Mouse (Mus musculus) cortical plate, adult 2 months (tissue): ENCODE measurements at regions not wholly inside any gene's neighbourhood (a gene's known extent, or its start where the extent isn't known, plus 50 kb on each side); places are given as distances from the start of the nearest gene placed in this dataset.

Experiments
- H3K27ac ChIP-seq: fragments of 200-500 bp; 2 replicates; pipeline ENCODE4 v1.5.1; 2012; ENCODE audit warnings: low read length, control low read depth, inconsistent platforms; ENCODE audit not compliant: insufficient read depth
- H3K4me1 ChIP-seq: fragments of 200-500 bp; 2 replicates; pipeline ENCODE4 v1.6.1; 2011; ENCODE audit warnings: low read length; ENCODE audit not compliant: control insufficient read depth, insufficient read depth
- H3K4me3 ChIP-seq: fragments of 200-500 bp; 2 replicates; pipeline ENCODE4 v1.5.1; 2011; ENCODE audit warnings: mild to moderate bottlenecking, low read length, control low read depth; ENCODE audit not compliant: insufficient read depth
- CTCF ChIP-seq: fragments of 200-500 bp; IDR thresholded peaks from 2 replicates; pipeline ENCODE4 v1.5.1; 2011; ENCODE audit warnings: mild to moderate bottlenecking, control low read depth, low read length; ENCODE audit not compliant: insufficient read depth; ENCODE audit errors: extremely low read depth
- POLR2A ChIP-seq: fragments of 200-500 bp; IDR thresholded peaks from 2 replicates; pipeline ENCODE4 v1.6.1; 2011; ENCODE audit warnings: mild to moderate bottlenecking, low read length, control low read depth; ENCODE audit not compliant: insufficient read depth; ENCODE audit errors: extremely low read depth

DNA sequence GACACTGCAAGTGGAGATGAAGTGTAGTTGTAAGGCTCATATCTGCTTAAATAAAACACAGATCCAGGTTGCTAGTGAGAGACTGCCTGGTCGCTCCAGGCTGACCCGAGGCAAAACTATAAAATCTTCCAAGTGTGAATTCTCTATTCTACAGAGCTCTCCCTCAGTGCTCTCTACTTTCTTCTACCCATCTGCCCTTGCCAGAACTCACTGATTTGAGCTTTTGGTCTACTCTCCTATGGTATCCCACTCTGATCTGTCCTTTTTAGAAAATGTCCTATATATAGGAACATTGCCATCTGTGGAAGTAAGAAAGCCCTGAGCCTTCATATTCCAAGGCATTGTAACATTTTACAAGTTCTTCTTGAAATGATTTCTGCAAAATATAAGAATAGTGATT lies 518.3 kb downstream of the Galc start:
- TF ChIP-seq POLR2A (no peak), CTCF (no peak)
- no peaks in the 10 kb centered on the region for H3K4me1 ChIP-seq
- no peak overlapping the region for H3K4me3 ChIP-seq
- H3K27ac ChIP-seq, result no peak overlapping the region

DNA sequence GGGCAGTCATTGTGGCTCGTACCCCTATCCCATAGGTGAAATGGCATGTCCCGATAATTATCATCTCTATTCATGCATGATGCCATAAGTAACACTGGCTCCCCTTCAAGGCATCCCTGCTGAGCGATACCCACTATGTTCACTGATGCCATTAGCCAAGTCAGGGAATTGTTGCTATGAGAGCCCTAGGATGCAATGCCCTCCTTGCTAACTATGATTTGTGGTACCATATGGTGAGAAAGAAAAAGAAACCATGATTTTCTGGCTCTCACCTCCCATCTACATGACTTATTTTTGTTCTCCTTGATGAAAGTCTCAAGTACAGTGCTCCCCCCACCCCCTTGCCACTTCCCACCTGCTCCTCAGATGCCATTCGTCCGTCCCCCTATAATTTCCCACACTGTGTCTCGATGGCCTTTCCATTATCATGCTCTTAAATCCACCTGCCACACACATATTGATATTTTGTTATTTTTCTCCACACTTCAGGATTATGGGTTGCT lies 527.1 kb downstream of the Galc start:
- no peak overlapping the region for H3K4me3 ChIP-seq
- TF ChIP-seq CTCF (no peak), POLR2A (no peak)
- no peaks in the 10 kb centered on the region for H3K4me1 ChIP-seq
- H3K27ac ChIP-seq, result no peak overlapping the region

DNA sequence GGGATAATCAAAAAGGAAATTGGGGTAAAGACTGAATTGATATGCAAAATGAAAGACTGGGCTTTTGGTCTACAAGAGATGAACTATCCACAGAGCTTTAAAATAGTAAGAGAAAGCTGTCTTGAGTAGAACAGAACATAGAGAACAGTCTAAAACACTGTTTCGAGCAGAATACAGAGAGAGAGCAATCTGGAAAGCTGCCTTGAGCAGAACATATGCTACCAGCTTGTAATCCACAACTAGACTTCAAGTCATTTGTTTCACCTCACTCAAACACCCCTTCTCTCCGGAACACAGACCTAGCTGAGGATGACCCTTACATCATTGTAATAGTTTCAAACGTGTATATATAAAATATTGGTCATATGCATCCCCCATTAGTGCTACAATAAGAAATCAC lies 538.7 kb downstream of the Galc start:
- H3K27ac ChIP-seq, result no peak overlapping the region
- no peak for TF ChIP-seq POLR2A
- no peak for TF ChIP-seq CTCF
- H3K4me1 ChIP-seq, result no peaks in the 10 kb centered on the region; the same call in 1 of the 2 replicates
- H3K4me3 ChIP-seq, result no peak overlapping the region

DNA sequence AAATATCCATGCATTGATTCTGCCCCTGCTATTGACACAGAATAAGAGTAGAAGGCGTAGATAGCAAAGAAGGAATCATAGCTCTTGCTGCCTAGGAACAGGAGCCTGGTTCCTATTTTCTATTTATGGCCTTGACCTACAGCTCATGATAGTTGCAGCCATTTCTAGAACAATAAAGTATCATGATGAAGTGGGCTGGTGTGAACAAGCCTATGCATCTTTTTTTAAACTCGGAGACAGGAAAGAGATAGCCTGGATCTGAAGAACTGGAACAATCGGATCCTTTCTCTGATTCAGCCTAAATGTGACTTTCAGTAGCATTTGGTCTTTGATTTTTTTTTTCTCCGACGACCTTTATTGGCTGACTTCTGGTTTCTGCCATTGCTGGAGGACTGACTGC lies 541.4 kb downstream of the Galc start:
- TF ChIP-seq CTCF (no peak), POLR2A (no peak)
- H3K4me1 ChIP-seq, result no peaks in the 10 kb centered on the region; the same call in 1 of the 2 replicates
- peak overlapping the region; percentile 28; the same call in 1 of the 2 replicates for H3K27ac ChIP-seq
- H3K4me3 ChIP-seq, result no peak overlapping the region
